Mouse (Mus musculus): ENCODE results near the gene Smco4. TPM values are rescaled to one million over a fixed set of nuclear protein-coding genes. Genes with fewer than 3 reads are reported as not detected.
A peak's percentile ranks its signal among the peaks of the same experiment; 100 is the strongest.

The Smco4 gene
- polyA plus RNA-seq, 1 experiment from 2014 or later: 1.6 TPM

GRCm38 (mm10) chr9:15512918-15513317 is 19.7 kb downstream of the Smco4 start:
- Histone ChIP-seq H3K27ac (no peak overlapping the region), H3K4me1 (peaks cover 38% of the 10 kb centered on the region), H3K4me3 (no peak overlapping the region), H3K9me3 (replicated peaks) (no peaks in the 10 kb centered on the region), H3K9ac (no peak overlapping the region), H3K27me3 (no peaks in the 10 kb centered on the region), H3K4me2 (no peak overlapping the region), H3K36me3 (ENCODE audit: poor library complexity, severe bottlenecking) (no peaks in the 10 kb centered on the region)
- WGBS: 50% methylated on average over 7 of the region's 7 CpGs
- no peak for ATAC-seq

GRCm38 (mm10) chr9:15516007-15516406 is 22.8 kb downstream of the Smco4 start:
- Histone ChIP-seq H3K27ac (no peak overlapping the region), H3K4me1 (peaks cover 24% of the 10 kb centered on the region), H3K9ac (no peak overlapping the region), H3K9me3 (replicated peaks) (no peaks in the 10 kb centered on the region), H3K4me3 (no peak overlapping the region), H3K27me3 (no peaks in the 10 kb centered on the region), H3K36me3 (ENCODE audit: poor library complexity, severe bottlenecking) (no peaks in the 10 kb centered on the region), H3K4me2 (no peak overlapping the region)
- 50% methylated on average over 2 of the region's 2 CpGs for WGBS
- ATAC-seq: peak; percentile 50; the same call in 1 of the 2 replicates

- Histone ChIP-seq H3K4me1 (peaks cover 12% of the 10 kb centered on the region), H3K9me3 (replicated peaks) (no peaks in the 10 kb centered on the region), H3K36me3 (ENCODE audit: poor library complexity, severe bottlenecking) (no peaks in the 10 kb centered on the region), H3K9ac (no peak overlapping the region), H3K4me2 (no peak overlapping the region), H3K4me3 (no peak overlapping the region), H3K27me3 (no peaks in the 10 kb centered on the region), H3K27ac (no peak overlapping the region)
- no peak for ATAC-seq
- WGBS: 92% methylated on average over 4 of the region's 4 CpGs
Measured at GRCm38 (mm10) chr9:15517979-15518378, 24.7 kb downstream of the Smco4 start.

- 94% methylated on average over 10 of the region's 10 CpGs for WGBS
- no peak overlapping the region for H3K4me3 ChIP-seq
Measured at GRCm38 (mm10) chr9:15522348-15522747, 29.1 kb downstream of the Smco4 start.

GRCm38 (mm10) chr9:15522887-15523286 is 29.7 kb downstream of the Smco4 start:
- Histone ChIP-seq H3K4me1 (no peaks in the 10 kb centered on the region), H3K27ac (no peak overlapping the region), H3K36me3 (ENCODE audit: poor library complexity, severe bottlenecking) (no peaks in the 10 kb centered on the region), H3K4me2 (no peak overlapping the region), H3K9me3 (replicated peaks) (no peaks in the 10 kb centered on the region), H3K4me3 (no peak overlapping the region), H3K9ac (no peak overlapping the region), H3K27me3 (no peaks in the 10 kb centered on the region)
- ATAC-seq: no peak
- 83% methylated on average over 5 of the region's 5 CpGs for WGBS

More at GRCm38 (mm10) chr9:15522348-15522747, 29.1 kb downstream of the Smco4 start:
- Histone ChIP-seq H3K4me1 (no peaks in the 10 kb centered on the region), H3K27me3 (no peaks in the 10 kb centered on the region), H3K36me3 (ENCODE audit: poor library complexity, severe bottlenecking) (no peaks in the 10 kb centered on the region), H3K27ac (no peak overlapping the region), H3K9ac (no peak overlapping the region), H3K4me2 (no peak overlapping the region), H3K9me3 (replicated peaks) (no peaks in the 10 kb centered on the region)
- no peak for ATAC-seq

GRCm38 (mm10) chr9:15523646-15524045 is 30.4 kb downstream of the Smco4 start:
- Histone ChIP-seq H3K36me3 (ENCODE audit: poor library complexity, severe bottlenecking) (no peaks in the 10 kb centered on the region), H3K4me1 (peaks cover 4% of the 10 kb centered on the region; the same call in 1 of the 2 replicates), H3K4me3 (no peak overlapping the region), H3K9ac (no peak overlapping the region), H3K9me3 (replicated peaks) (no peaks in the 10 kb centered on the region), H3K27me3 (no peaks in the 10 kb centered on the region), H3K27ac (no peak overlapping the region), H3K4me2 (no peak overlapping the region)
- 96% methylated on average over 6 of the region's 6 CpGs for WGBS
- no peak for ATAC-seq

- no peaks in the 10 kb centered on the region for H3K27me3 ChIP-seq
- no peak overlapping the region for H3K4me3 ChIP-seq
- ATAC-seq: no peak
- no peaks in the 10 kb centered on the region for H3K9me3 ChIP-seq (replicated peaks)
- no peak overlapping the region for H3K4me2 ChIP-seq
- no peaks in the 10 kb centered on the region for H3K36me3 ChIP-seq (ENCODE audit: poor library complexity, severe bottlenecking)
- 76% methylated on average over 8 of the region's 8 CpGs for whole genome bisulfite sequencing
- no peak overlapping the region for H3K27ac ChIP-seq
- peaks cover 17% of the 10 kb centered on the region for H3K4me1 ChIP-seq
- H3K9ac ChIP-seq: no peak overlapping the region
Measured at GRCm38 (mm10) chr9:15525246-15525645, 32.0 kb downstream of the Smco4 start.

- Histone ChIP-seq H3K9ac (no peak overlapping the region), H3K27me3 (no peaks in the 10 kb centered on the region), H3K27ac (no peak overlapping the region), H3K4me3 (no peak overlapping the region), H3K36me3 (ENCODE audit: poor library complexity, severe bottlenecking) (no peaks in the 10 kb centered on the region), H3K9me3 (replicated peaks) (no peaks in the 10 kb centered on the region), H3K4me2 (no peak overlapping the region), H3K4me1 (peaks cover 17% of the 10 kb centered on the region)
- ATAC-seq: no peak
- 66% methylated on average over 7 of the region's 7 CpGs for WGBS
Measured at GRCm38 (mm10) chr9:15526539-15526938, 33.3 kb downstream of the Smco4 start.

- Histone ChIP-seq H3K36me3 (ENCODE audit: poor library complexity, severe bottlenecking) (no peaks in the 10 kb centered on the region), H3K9me3 (replicated peaks) (no peaks in the 10 kb centered on the region), H3K4me1 (peaks cover 17% of the 10 kb centered on the region), H3K4me2 (no peak overlapping the region), H3K4me3 (no peak overlapping the region), H3K9ac (no peak overlapping the region), H3K27ac (no peak overlapping the region), H3K27me3 (no peaks in the 10 kb centered on the region)
- no peak for ATAC-seq
- WGBS: 59% methylated on average over 6 of the region's 6 CpGs
Measured at GRCm38 (mm10) chr9:15527846-15528245, 34.6 kb downstream of the Smco4 start.

- Histone ChIP-seq H3K4me1 (peaks cover 17% of the 10 kb centered on the region), H3K9me3 (replicated peaks) (no peaks in the 10 kb centered on the region), H3K27ac (no peak overlapping the region), H3K27me3 (no peaks in the 10 kb centered on the region), H3K4me3 (no peak overlapping the region), H3K9ac (no peak overlapping the region), H3K36me3 (ENCODE audit: poor library complexity, severe bottlenecking) (no peaks in the 10 kb centered on the region), H3K4me2 (no peak overlapping the region)
- WGBS: 91% methylated on average over 7 of the region's 7 CpGs
- no peak for ATAC-seq
Measured at GRCm38 (mm10) chr9:15528368-15528767, 35.1 kb downstream of the Smco4 start.

- Histone ChIP-seq H3K4me1 (peaks cover 17% of the 10 kb centered on the region), H3K36me3 (ENCODE audit: poor library complexity, severe bottlenecking) (no peaks in the 10 kb centered on the region), H3K27ac (no peak overlapping the region), H3K9me3 (replicated peaks) (no peaks in the 10 kb centered on the region), H3K9ac (no peak overlapping the region), H3K27me3 (no peaks in the 10 kb centered on the region), H3K4me3 (no peak overlapping the region), H3K4me2 (no peak overlapping the region)
- peak; percentile 50; the same call in 1 of the 2 replicates for ATAC-seq
- WGBS: 51% methylated on average over 8 of the region's 8 CpGs
Measured at GRCm38 (mm10) chr9:15529275-15529964, 36.2 kb downstream of the Smco4 start.

GRCm38 (mm10) chr9:15529965-15530320 is 36.7 kb downstream of the Smco4 start:
- H3K9me3 ChIP-seq (replicated peaks): no peaks in the 10 kb centered on the region
- no peak overlapping the region for H3K4me2 ChIP-seq
- H3K9ac ChIP-seq: no peak overlapping the region
- WGBS: 93% methylated on average over 2 of the region's 2 CpGs
- H3K36me3 ChIP-seq (ENCODE audit: poor library complexity, severe bottlenecking): no peaks in the 10 kb centered on the region
- no peak overlapping the region for H3K27ac ChIP-seq
- H3K4me3 ChIP-seq: no peak overlapping the region
- peaks cover 17% of the 10 kb centered on the region for H3K4me1 ChIP-seq
- ATAC-seq: no peak
- H3K27me3 ChIP-seq: no peaks in the 10 kb centered on the region

- WGBS: 93% methylated on average over 5 of the region's 5 CpGs
- H3K4me3 ChIP-seq: no peak overlapping the region
- H3K4me2 ChIP-seq: no peak overlapping the region
- no peak overlapping the region for H3K9ac ChIP-seq
- H3K27ac ChIP-seq: no peak overlapping the region
- no peaks in the 10 kb centered on the region for H3K27me3 ChIP-seq
- no peaks in the 10 kb centered on the region for H3K36me3 ChIP-seq (ENCODE audit: poor library complexity, severe bottlenecking)
- ATAC-seq: no peak
- no peaks in the 10 kb centered on the region for H3K9me3 ChIP-seq (replicated peaks)
- H3K4me1 ChIP-seq: peaks cover 18% of the 10 kb centered on the region
Measured at GRCm38 (mm10) chr9:15531204-15531603, 38.0 kb downstream of the Smco4 start.
